Mouse (Mus musculus): Measurements from ENCODE around the gene Atp5g1.
"Not testable (repeated sequence)": the region's sequence is repeated elsewhere in the genome, so short reads cannot be mapped to it uniquely, and the experiment has no call there.

The Atp5g1 gene

DNA sequence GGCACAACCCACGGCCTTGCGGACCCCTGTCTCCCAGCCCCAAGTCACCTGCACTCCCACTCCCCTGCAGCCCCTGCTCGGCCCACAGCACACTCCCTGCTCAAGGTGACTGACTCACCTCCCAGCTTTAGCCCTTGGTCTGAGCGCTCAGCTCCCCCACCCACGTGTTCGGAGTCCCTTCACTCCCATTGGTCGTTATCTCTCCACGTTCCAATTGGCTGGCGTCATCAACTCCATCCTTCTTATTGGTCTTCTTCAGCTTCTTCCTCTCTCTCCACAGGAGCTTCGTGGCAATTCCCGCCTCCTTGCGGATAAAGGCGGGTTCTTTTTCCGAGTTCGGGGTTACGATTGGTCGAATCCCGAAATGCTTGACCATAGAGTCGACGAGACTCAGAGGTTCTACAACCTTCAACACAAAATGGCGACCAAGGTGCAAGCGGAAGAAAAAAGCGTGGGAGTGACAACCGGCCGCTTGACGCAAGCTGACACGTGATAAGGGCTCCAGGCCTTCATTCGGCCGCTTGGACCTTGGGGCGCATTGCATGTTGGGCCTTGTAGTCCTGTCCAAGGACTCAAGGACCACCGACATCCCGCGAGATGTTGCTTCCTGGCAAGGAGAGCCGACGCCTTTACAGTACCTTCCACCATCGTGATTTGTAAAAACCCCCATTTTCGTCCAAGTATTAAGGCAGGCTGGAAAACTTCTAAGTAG is at the start of gene Atp5g1:
Atp5g1 (minus strand) TSS at position 162 of the 712 bp plus-strand sequence.
- DNase-seq = peak; percentile 96 to 98

GRCm38 (mm10) chr11:96124052-96124914 is 48.8 kb upstream of the Atp5g1 start:
- DNase-seq = peak in 1 of 2 experiments; percentile 15

GRCm38 (mm10) chr11:96122806-96123205 is 47.3 kb upstream of the Atp5g1 start:
- not testable (repeated sequence) for DNase-seq

DNA sequence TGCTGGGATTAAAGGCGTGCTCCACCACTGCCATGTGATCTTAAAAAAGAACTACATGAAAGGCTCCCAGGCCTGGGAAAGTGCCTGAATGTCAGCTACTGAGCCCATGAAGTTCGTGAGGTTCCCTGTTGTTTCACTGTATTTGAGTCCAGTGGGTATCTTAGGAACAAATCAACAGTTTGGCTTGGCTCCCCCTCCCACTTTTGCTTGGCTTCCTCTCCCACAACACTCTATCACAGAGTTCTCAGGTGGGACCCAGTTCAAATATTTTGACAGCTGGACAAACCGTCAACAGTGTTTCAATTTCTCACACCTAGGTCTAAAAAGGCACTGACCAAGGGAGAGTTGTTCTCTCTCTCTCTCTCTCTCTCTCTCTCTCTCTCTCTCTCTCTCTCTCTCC is 43.9 kb upstream of the Atp5g1 start:
- no peak for DNase-seq

GRCm38 (mm10) chr11:96116925-96117324 is 41.5 kb upstream of the Atp5g1 start:
- DNase-seq = not testable (repeated sequence)

DNA sequence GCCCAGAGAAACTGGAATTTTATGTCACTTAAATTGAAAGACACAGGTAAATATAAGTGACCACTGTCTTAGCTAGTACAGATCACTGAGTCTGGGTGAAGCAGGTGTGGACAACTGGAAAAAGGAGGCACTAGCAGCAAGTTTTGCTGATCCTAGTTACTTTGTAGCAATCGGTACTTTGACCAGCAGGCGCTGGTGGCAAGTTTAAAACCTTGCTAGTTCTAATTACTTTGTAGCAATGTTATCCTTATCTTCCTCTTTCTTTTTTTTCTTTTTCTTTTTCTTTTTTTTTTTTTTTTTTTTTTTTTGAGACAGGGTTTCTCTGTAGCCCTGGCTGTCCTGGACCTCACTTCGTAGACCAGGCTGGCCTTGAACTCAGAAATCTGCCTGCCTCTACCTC is 40.6 kb upstream of the Atp5g1 start:
- no peak for DNase-seq

DNA sequence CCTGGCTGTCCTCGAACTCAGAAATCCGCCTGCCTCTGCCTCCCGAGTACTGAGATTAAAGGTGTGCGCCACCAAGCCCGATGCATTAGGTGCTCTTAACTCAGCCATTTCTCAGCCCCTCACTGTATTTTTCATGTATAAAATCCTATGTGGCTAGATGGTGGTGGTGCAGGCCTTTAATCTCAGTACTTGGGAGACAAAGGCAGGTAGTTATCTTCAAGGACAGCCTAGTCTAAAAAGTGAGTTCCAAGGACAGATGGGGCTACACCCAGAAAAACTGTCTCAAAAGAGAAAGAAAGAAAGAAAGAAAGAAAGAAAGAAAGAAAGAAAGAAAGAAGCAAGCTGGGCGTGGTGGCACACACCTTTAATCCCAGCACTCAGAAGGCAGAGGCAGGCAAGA is 39.9 kb upstream of the Atp5g1 start:
- no peak for DNase-seq

DNA sequence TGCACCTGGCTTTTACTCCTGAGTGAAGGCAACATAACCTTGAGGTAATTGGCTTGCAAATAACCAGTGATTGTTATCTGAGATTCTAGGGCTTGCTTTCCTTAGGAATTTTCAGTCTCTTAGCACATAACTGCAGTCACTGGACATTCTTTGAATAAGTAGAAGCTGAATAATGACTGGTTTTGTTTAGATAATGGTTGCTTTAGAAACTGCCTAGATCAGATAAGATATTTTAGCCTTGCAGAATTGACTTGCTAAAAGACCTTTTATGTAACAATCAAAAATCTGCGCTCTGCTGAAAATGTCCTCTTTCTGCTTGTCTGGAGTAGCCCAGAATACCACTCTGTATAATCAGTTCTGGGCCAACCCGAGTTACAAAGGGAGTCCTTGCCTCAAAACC is 38.6 kb upstream of the Atp5g1 start:
- no peak for DNase-seq

GRCm38 (mm10) chr11:96111751-96112150 is 36.3 kb upstream of the Atp5g1 start, which contains the start of gene Calcoco2:
Gene Calcoco2, minus strand, starts transcription at chr11:96111964.
- no peak for DNase-seq

DNA sequence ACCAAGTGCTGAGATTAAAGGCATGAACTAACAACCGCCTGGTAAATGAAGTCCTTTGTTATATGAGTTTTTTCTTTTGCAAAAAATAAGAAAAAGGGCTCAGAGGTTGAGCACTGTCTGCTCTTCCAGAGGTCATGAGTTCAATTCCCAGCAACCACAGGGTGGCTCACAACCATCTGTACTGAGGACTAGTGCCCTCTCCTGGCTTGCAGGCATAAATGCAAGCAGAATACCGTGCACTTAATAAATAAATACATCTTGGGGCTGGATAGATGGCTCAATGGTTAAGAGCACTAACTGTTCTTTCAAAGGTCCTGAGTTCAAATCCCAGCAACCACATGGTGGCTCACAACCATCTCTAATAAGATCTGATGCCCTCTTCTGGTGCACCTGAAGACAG is 35.5 kb upstream of the Atp5g1 start:
- not testable (repeated sequence) for DNase-seq

GRCm38 (mm10) chr11:96108376-96108775 is 32.9 kb upstream of the Atp5g1 start:
- DNase-seq = no peak

DNA sequence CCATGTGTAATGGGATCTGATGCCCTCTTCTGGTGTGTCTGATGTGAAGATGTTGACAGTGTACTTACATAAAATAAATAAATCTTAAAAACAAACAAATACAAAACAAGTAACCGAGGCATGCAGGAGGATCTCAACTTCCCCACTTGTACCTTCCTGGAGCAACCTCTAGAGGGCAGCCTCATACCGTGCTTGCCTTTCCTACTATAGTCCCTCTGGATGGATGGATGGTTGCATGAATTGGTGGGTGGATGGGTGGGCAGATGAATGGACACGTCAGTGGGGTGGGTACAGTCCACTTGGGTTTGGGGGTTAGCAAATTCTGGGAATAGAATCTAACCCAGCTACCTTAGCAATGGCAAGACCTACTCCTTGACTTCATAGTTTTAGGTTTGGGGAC is 17.9 kb upstream of the Atp5g1 start:
- DNase-seq = peak; percentile 40 to 51

- DNase-seq = no peak
These were observed 17.3 kb upstream of the Atp5g1 start for GRCm38 (mm10) chr11:96092674-96093291.

DNA sequence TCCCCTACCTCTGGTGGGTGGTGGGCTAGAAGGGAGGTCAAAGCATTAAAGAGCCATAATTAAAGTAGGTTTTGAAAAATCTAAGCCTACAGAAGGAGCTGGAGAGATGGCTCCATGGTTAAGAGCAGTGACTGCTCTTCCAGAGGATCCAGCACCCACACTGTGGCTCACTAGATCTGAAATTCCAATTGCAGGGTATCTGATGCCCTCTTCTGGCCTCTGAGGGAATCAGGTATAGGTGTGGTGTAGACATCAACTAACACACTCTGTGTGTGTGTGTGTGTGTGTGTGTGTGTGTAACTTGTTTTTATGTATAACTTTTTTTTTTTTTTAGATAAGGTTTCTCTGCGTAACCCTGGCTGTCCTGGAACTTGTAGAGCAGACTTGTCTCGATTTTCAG is 15.6 kb upstream of the Atp5g1 start:
- peak in 1 of 2 experiments; percentile 28 for DNase-seq

DNA sequence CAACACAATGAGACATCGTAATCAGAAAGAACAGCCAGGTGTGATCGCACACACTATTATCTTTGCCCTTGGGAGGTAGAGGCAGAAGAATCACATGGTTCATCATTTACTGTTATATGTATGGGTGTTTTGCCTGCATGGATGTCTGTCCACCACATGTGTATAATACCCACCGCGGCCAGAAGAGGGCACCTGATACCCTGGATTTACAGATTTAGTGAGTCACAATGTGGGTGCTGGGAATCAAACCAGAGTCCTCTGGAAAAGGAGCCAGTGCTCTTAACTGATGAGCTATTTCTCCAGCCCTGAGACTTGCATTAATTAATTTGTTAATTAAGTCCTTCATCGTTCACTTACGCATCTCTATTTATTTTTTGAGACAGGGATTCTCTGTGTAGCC is 12.5 kb upstream of the Atp5g1 start:
- DNase-seq = no peak

- DNase-seq = no peak
These were observed 7.2 kb upstream of the Atp5g1 start for GRCm38 (mm10) chr11:96082682-96083081.

DNA sequence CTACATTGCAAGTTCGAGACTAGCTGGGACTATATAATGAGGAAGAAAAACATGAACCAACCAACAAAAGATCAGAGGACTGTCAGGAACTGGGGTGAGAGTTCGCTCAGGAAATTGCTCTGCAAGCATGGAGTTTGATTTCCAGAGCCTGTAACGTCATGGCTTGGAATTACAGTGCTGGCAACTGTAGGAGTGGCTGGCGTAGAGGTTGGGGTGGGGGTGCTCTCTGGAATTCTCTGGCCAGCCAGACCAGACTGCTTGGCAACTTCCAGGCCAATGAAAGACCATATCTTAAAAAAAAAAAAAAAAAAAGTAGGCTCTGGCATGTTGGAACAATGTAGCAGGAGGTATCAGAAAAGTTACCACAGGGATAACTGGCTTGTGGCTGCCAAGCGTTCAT is 5.3 kb upstream of the Atp5g1 start:
- no peak for DNase-seq

- DNase-seq = no peak
These were observed 993 bp upstream of the Atp5g1 start for GRCm38 (mm10) chr11:96076221-96077105.

DNA sequence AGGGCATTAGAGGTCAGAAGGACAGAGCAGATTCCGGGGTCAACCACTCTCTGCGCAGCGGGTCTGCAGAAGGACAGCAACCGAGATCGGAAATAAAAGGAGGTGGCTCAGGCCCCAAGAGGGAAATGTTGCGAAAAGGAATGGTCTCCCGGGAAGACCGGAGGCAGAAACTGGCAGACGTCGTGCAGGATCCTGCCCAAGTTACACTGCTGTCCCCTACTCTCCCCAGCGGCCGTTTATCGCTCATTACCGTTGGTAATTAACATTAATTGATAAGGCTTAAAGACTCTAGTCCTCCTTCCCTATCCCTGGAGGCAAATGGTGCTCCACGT is 327 bp downstream of the Atp5g1 start:
- DNase-seq = no peak

- DNase-seq = peak; percentile 55 to 68
These were observed 906 bp downstream of the Atp5g1 start for GRCm38 (mm10) chr11:96074351-96075176.

DNA sequence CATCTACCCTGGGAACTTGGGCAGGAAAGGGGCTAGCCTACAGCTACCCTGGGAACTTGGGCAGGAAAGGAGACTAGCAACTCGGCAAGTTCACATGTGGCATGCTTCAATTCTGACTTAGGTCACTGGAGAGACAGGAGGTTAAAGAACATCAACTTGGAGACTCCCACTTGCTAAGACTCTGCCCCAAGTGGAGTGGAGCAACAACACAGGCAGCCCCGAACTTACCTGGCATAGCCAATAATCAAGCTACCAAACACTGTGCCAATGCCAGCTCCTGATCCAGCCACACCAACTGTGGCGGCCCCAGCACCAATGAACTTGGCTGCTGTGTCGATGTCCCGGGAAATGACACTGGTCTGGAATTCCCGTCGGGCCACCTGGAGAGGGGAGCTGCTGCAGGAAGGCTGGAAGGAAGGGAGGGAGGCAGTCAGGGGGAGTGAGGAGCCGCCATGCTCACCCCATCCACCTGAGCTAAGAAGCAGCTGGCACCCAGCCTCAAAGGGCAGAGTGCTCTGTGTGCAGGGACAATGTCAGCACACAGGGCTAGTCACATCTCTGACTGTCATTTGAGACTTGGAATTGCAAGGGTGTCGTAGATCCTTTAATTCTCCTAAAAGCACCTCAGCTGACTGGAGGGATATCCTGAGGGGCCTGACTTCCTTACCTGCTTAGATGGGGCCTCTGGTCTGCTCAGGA is 2.0 kb downstream of the Atp5g1 start:
- peak; percentile 34 to 57 for DNase-seq
